Mouse (Mus musculus): ENCODE measurements around the gene Zfp319.

GRCm38 (mm10) chr8:95351461-95351860, 19.7 kb upstream of the Zfp319 start:
- TF ChIP-seq POLR2A (IDR thresholded peaks at IDR 0.05; ENCODE audit: insufficient read depth, low read depth, low read length) (no peak), CTCF (IDR thresholded peaks at IDR 0.05; ENCODE audit: insufficient read depth, low read depth, low read length) (no peak)
